Mouse (Mus musculus): ENCODE data around the gene Fxyd5.

DNA sequence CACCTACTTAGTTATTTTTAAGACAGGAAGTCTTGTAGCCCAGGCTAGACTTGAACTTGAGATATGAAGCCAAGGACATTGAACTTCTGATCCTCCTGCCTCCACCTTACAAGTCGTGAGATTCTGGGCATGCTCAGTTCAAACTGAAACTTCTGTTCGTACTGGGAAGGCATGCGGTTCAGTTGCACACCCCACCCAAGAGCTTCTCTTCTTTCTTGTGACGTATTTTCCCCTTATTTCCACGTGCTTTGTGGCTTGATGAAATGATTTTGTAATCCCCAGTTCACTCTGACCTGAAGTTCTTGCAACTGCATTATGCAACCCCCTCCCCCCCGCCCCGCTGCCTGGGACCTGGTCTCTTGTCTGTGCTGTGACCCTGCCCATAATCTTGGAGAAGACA is 10.6 kb downstream of the Fxyd5 start:
- no peak for TF ChIP-seq POLR2A (IDR thresholded peaks at IDR 0.05; ENCODE audit: insufficient read depth, low read depth, low read length)
- TF ChIP-seq CTCF (IDR thresholded peaks at IDR 0.05): no peak
- no peak for TF ChIP-seq EP300 (IDR thresholded peaks at IDR 0.05; ENCODE audit: insufficient read depth, low read depth, low read length)

Measured in heart, adult 2 months (tissue).